Mouse (Mus musculus) thymus, postnatal 4 days (tissue): Measurements from ENCODE around the gene 2310007B03Rik.

Source experiments
- DNase-seq: peaks from one replicate; pipeline ENCODE4 v3.0.0; 2021

2310007B03Rik gene

GRCm38 (mm10) chr1:93159566-93160500 lies 915 bp downstream of the 2310007B03Rik start:
- no peak for DNase-seq

GRCm38 (mm10) chr1:93158916-93159315 lies 1.8 kb downstream of the 2310007B03Rik start:
- no peak for DNase-seq

GRCm38 (mm10) chr1:93157566-93157965 lies 3.2 kb downstream of the 2310007B03Rik start:
- no peak for DNase-seq

GRCm38 (mm10) chr1:93150907-93151661 lies 9.7 kb downstream of the 2310007B03Rik start:
- no peak for DNase-seq

- DNase-seq: no peak
Observed at GRCm38 (mm10) chr1:93144176-93144575, 16.6 kb downstream of the 2310007B03Rik start.

GRCm38 (mm10) chr1:93142871-93143270 lies 17.9 kb downstream of the 2310007B03Rik start:
- no peak for DNase-seq

- DNase-seq: no peak
Observed at GRCm38 (mm10) chr1:93139713-93140112, 21.0 kb downstream of the 2310007B03Rik start.

GRCm38 (mm10) chr1:93138534-93138933 lies 22.2 kb downstream of the 2310007B03Rik start:
- DNase-seq: no peak

- DNase-seq: no peak
Observed at GRCm38 (mm10) chr1:93135036-93135526, 25.7 kb downstream of the 2310007B03Rik start, which contains the start of gene Agxt. Gene Agxt, plus strand, starts transcription at chr1:93135240.

- DNase-seq: no peak
Observed at GRCm38 (mm10) chr1:93132676-93133075, 28.1 kb downstream of the 2310007B03Rik start.

GRCm38 (mm10) chr1:93130242-93130983 lies 30.3 kb downstream of the 2310007B03Rik start:
- DNase-seq: no peak

- DNase-seq: peak; percentile 36
Observed at GRCm38 (mm10) chr1:93128710-93129349, 31.9 kb downstream of the 2310007B03Rik start.

GRCm38 (mm10) chr1:93128209-93128608 lies 32.5 kb downstream of the 2310007B03Rik start:
- no peak for DNase-seq

GRCm38 (mm10) chr1:93125256-93125655 lies 35.5 kb downstream of the 2310007B03Rik start:
- no peak for DNase-seq

- no peak for DNase-seq
Observed at GRCm38 (mm10) chr1:93124066-93124465, 36.7 kb downstream of the 2310007B03Rik start.

- no peak for DNase-seq
Observed at GRCm38 (mm10) chr1:93123179-93123854, 37.4 kb downstream of the 2310007B03Rik start.

GRCm38 (mm10) chr1:93118816-93119215 lies 41.9 kb downstream of the 2310007B03Rik start:
- DNase-seq: no peak

GRCm38 (mm10) chr1:93115471-93115870 lies 45.3 kb downstream of the 2310007B03Rik start:
- no peak for DNase-seq

- peak; percentile 71 for DNase-seq
Observed at GRCm38 (mm10) chr1:93114713-93115463, 45.9 kb downstream of the 2310007B03Rik start.

- DNase-seq: no peak
Observed at GRCm38 (mm10) chr1:93102700-93103099, 58.0 kb downstream of the 2310007B03Rik start.

- DNase-seq: no peak
Observed at GRCm38 (mm10) chr1:93101571-93102061, 59.1 kb downstream of the 2310007B03Rik start, which contains the start of gene Kif1a. Gene Kif1a, minus strand, starts transcription at chr1:93101951.
